Mouse (Mus musculus) liver, postnatal 0 days (tissue): ENCODE measurements at regions not wholly inside any gene's neighbourhood (a gene's known extent, or its start where the extent isn't known, plus 50 kb on each side); places are given as distances from the start of the nearest gene placed in this dataset.

ENCODE experiments used
- CTCF ChIP-seq: sonication (generic); IDR thresholded peaks from 2 replicates; pipeline ENCODE4 v1.5.1; 2016; ENCODE audit warnings: antibody characterized with exemption, low read depth
- EP300 ChIP-seq: IDR thresholded peaks from 2 replicates; pipeline ENCODE4 v1.6.1; 2016; ENCODE audit warnings: antibody characterized with exemption, low read depth, mild to moderate bottlenecking

DNA sequence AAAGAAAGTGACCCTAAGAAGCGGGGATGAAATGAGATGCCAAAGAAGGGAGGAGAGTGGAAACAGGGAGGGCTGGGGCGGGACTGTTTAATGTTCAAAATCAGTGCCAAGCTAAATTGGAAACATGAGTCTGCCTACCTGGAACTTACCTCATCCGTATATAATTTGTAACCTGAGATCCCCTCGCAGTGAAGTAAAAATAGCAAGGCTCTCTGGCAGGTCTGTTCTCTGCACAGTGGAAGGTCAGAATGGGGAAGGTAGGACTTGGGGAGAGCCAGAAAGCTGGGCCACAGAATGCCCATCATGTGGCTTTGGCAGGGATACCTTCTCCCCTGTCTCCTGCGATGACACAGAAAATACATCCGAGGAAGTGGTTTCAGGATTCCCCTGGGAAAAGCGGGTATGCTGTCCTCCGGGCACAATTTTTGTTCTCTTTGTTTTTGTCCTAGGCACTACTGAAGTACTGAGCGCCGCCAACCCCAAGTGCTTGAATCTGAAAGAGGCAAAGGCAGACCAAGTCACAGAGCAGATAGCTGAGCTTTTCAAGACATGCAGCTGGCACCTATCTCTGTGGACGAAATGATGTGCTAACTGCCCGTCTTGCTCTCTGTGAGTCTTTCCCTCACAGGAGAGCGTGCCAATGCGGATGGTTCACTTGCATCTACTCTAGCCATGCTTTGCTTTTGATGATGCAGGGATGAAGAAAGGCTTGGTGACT, 623.2 kb upstream of the Mpdz start:
- TF ChIP-seq CTCF: no peak
- TF ChIP-seq EP300: no peak
